Mouse (Mus musculus) midbrain, postnatal 0 days (tissue): ENCODE measurements around the gene Tmem231. TPM values are rescaled to one million over a fixed set of nuclear protein-coding genes. Genes with fewer than 3 reads are reported as not detected.

ENCODE experiments used
- ATAC-seq: fragments of 200-750 bp; cut with Nextera tagmentation; 2 replicates; pipeline ENCODE4 v1.8.0; 2017; ENCODE audit warnings: moderate number of reproducible peaks, mild to moderate bottlenecking, moderate TSS enrichment, moderate library complexity; ENCODE audit not compliant: low FRiP score
- DNase-seq: peaks from one replicate; pipeline ENCODE4 v3.0.0-alpha.2; 2015; ENCODE audit warnings: low spot score
- H3K27ac ChIP-seq: fragments of 300-500 bp; sonication (generic); 2 replicates; pipeline ENCODE4 v1.5.1; 2014; ENCODE audit warnings: low read depth, mild to moderate bottlenecking, low read length, mixed read lengths
- H3K27me3 ChIP-seq: fragments of 300-500 bp; sonication (generic); 2 replicates; pipeline ENCODE4 v1.6.1; 2014; ENCODE audit warnings: low read length, control low read depth, mixed read lengths; ENCODE audit not compliant: insufficient read depth
- H3K36me3 ChIP-seq: fragments of 300-500 bp; sonication (generic); 2 replicates; pipeline ENCODE4 v1.6.1; 2014; ENCODE audit warnings: low read length, control low read depth, mixed read lengths; ENCODE audit not compliant: insufficient read depth
- H3K4me1 ChIP-seq: fragments of 300-500 bp; sonication (generic); 2 replicates; pipeline ENCODE4 v1.6.1; 2014; ENCODE audit warnings: mild to moderate bottlenecking, control low read depth, antibody characterized with exemption, low read length, mixed read lengths; ENCODE audit not compliant: insufficient read depth
- H3K4me2 ChIP-seq: fragments of 300-500 bp; sonication (generic); 2 replicates; pipeline ENCODE4 v1.6.1; 2014; ENCODE audit warnings: low read depth, mild to moderate bottlenecking, low read length, mixed read lengths; ENCODE audit not compliant: poor library complexity, severe bottlenecking
- H3K4me3 ChIP-seq: fragments of 300-500 bp; sonication (generic); 2 replicates; pipeline ENCODE4 v1.5.1; 2014; ENCODE audit warnings: low read depth, mild to moderate bottlenecking, low read length, moderate library complexity
- H3K9ac ChIP-seq: fragments of 300-500 bp; sonication (generic); replicated peaks from 2 replicates; pipeline ENCODE4 v1.6.1; 2014; ENCODE audit warnings: mild to moderate bottlenecking, low read length, moderate library complexity, mixed read lengths; ENCODE audit not compliant: poor library complexity, severe bottlenecking
- H3K9me3 ChIP-seq: fragments of 300-500 bp; sonication (generic); 2 replicates; pipeline ENCODE4 v1.6.1; 2016; ENCODE audit warnings: low read length, control low read depth
- CTCF ChIP-seq: IDR thresholded peaks from 2 replicates; pipeline ENCODE4 v1.5.1; 2016; ENCODE audit warnings: antibody characterized with exemption, mild to moderate bottlenecking
- WGBS: fragments of 180-500 bp; shearing (Covaris S2); extraction: QIAGEN DNeasy Blood & Tissue Kit; methylation state at CpG from one replicate; pipeline ENCODE4 v1.1.7; 2014; 5-methylcytosine and 5-hydroxymethylcytosine counted together
- polyA plus RNA-seq: library from polyadenylated mRNA; unstranded; fragments of >200 nt; fragmentation: Nextera tagmentation; extraction: Ambion mirVana; gene quantifications from 2 replicates; pipeline ENCODE4 v1.2.1, GENCODE M21; 2015
- total RNA-seq: library from RNA; depleted of rRNA; stranded (reverse); fragments of >200 nt; gene quantifications from 2 replicates; pipeline ENCODE4 v1.2.3, GENCODE M21; 2014

Tmem231 gene
- total and polyA plus RNA-seq, 2 experiments from 2014 or later = 17.3 to 21.3 TPM

DNA sequence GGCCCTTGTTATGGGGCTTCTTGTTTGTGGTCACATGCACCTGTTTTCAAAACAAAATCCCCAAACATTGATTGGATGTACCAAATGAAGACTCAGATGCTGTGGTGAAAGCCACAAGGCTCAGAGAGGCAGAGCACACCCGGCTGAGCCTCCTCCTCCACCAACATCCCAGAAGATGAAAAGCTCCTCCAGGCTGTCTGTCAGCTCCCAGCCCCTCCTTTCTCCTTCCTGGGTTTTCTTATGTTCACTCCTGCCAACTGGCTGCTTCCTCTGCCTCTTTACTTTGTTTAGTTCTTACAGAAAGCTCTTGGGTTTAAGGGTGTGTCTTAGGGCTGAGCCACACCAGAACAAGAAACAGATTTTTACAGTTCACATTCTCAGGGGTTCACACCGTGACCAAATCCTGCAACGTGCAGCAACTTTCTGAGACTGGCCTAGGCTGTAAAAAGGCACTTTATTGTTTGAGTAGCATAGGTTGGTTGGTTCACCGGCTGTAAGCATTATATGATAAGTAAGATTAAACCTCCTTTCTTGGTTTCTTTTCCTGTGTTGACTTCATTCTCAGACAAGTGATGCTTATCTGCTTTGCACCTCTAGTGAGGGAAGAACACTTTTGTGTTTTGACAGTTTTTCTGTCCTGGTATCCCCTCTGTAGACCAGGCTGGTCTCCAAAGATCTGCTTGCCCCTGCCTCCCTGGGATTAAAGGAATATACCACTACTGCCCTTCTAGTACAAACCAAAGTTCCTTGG, 21.3 kb upstream of the Tmem231 start:
- H3K27me3 ChIP-seq = no peaks in the 10 kb centered on the region
- peaks cover 36% of the 10 kb centered on the region for H3K36me3 ChIP-seq
- H3K4me1 ChIP-seq = no peaks in the 10 kb centered on the region
- H3K27ac ChIP-seq = no peak overlapping the region
- H3K4me2 ChIP-seq = no peak overlapping the region
- H3K9me3 ChIP-seq = no peaks in the 10 kb centered on the region
- H3K4me3 ChIP-seq = no peak overlapping the region
- 89% methylated on average over 4 of the region's 4 CpGs for WGBS
- ATAC-seq (no peak), DNase-seq (no peak)
- H3K9ac ChIP-seq = no peak overlapping the region
- no peak for TF ChIP-seq CTCF

DNA sequence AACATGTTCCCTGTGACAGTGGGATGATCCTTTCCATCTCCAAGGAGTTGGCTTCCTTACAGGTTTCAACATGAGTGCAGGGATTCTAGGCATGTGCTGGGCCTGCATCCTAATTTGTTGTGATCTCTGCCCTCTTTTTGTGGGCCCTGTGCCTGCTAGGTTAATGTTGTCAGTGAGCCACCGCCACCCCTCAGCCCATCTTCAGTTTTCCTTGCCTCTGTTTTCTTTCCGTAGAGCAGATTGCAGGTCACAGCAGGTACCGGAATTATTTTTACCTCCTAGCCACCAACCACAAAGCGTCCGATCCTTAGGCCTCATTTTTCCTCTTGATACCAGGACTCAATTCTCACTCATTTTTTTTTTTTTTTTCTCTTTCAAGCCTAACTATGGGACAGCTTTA, 18.3 kb upstream of the Tmem231 start:
- H3K4me3 ChIP-seq = no peak overlapping the region
- no peaks in the 10 kb centered on the region for H3K9me3 ChIP-seq
- WGBS = 93% methylated on average over 5 of the region's 5 CpGs
- TF ChIP-seq CTCF = no peak
- DNase-seq (no peak), ATAC-seq (no peak)
- no peak overlapping the region for H3K27ac ChIP-seq
- H3K27me3 ChIP-seq = no peaks in the 10 kb centered on the region
- H3K9ac ChIP-seq = no peak overlapping the region
- H3K36me3 ChIP-seq = peaks cover 41% of the 10 kb centered on the region
- H3K4me1 ChIP-seq = no peaks in the 10 kb centered on the region
- no peak overlapping the region for H3K4me2 ChIP-seq

DNA sequence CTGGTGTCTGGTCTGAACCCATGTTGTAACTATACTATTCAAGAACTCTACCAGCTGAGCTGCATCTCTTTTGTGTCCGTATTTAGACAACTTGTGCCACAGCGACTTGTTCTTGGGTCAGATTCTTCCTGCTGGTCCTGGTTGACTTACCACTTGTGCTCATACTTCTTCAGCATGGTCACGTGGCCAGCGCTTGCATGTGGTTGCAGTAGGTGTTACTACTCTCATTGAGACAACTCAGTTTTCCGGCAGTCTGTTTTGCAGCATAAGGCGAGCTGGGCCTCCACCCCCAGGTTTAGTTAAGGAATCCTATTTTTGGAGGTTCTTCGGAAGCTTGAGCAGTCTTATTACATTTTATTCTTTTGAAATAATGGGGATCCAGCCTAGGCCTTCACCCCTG, 17.6 kb upstream of the Tmem231 start:
- H3K9ac ChIP-seq = no peak overlapping the region
- no peak overlapping the region for H3K27ac ChIP-seq
- no peaks in the 10 kb centered on the region for H3K27me3 ChIP-seq
- no peak for TF ChIP-seq CTCF
- no peak overlapping the region for H3K4me3 ChIP-seq
- no peak overlapping the region for H3K4me2 ChIP-seq
- H3K4me1 ChIP-seq = no peaks in the 10 kb centered on the region
- 97% methylated on average over 7 of the region's 7 CpGs for whole genome bisulfite sequencing
- H3K36me3 ChIP-seq = peaks cover 38% of the 10 kb centered on the region
- DNase-seq (no peak), ATAC-seq (no peak)
- H3K9me3 ChIP-seq = no peaks in the 10 kb centered on the region

DNA sequence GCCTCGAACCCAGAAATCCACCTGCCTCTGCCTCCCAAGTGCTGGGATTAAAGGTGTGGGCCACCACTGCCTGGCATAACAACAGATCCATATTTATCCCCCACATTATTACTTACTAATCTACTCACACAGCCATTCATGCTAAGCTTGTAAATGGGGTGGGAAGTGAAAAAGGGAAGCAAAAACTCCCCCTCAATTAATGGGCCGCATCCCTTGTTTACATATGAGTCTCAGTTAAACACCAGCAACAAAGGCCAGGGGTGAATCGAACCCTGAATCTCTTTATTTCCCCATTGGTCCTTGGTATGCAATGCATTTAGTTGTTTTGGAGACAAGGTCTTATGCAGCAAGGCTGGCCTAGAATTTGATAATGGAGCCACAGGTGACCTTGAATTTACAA, 17.2 kb upstream of the Tmem231 start:
- H3K36me3 ChIP-seq = peaks cover 42% of the 10 kb centered on the region

DNA sequence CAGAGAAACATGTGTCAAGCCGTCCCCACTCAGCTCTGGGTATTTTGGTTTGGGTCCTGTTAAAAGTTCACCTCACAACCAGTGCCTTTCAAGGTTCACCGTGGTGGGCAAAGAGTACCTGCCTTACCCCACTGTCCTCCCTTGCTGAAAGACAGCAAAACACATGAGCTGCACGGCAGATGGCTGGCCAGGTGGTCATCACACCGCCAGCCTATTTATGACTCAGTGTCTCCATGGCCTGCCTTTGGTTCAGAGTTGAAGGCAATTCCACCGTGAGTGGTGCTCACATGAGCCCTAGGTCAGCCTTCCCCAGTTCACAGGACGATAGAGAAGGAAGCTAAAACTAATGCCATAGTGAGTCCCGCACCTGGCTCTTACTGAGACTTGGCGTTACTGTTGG, 14.3 kb upstream of the Tmem231 start:
- TF ChIP-seq CTCF = no peak
- H3K9ac ChIP-seq = no peak overlapping the region
- no peaks in the 10 kb centered on the region for H3K9me3 ChIP-seq
- ATAC-seq (no peak), DNase-seq (no peak)
- H3K27ac ChIP-seq = no peak overlapping the region
- 94% methylated on average over 8 of the region's 8 CpGs for WGBS
- no peak overlapping the region for H3K4me3 ChIP-seq
- peaks cover 41% of the 10 kb centered on the region for H3K36me3 ChIP-seq
- no peaks in the 10 kb centered on the region for H3K27me3 ChIP-seq
- H3K4me1 ChIP-seq = no peaks in the 10 kb centered on the region
- no peak overlapping the region for H3K4me2 ChIP-seq

More for the DNA sequence above, 17.2 kb upstream of the Tmem231 start:
- Histone ChIP-seq H3K9me3 (no peaks in the 10 kb centered on the region), H3K4me3 (no peak overlapping the region), H3K9ac (no peak overlapping the region), H3K27ac (no peak overlapping the region), H3K4me2 (no peak overlapping the region), H3K27me3 (no peaks in the 10 kb centered on the region), H3K4me1 (no peaks in the 10 kb centered on the region)
- no peak for ATAC-seq
- no peak for DNase-seq
- TF ChIP-seq CTCF = no peak
- 92% methylated on average over 3 of the region's 3 CpGs for WGBS

DNA sequence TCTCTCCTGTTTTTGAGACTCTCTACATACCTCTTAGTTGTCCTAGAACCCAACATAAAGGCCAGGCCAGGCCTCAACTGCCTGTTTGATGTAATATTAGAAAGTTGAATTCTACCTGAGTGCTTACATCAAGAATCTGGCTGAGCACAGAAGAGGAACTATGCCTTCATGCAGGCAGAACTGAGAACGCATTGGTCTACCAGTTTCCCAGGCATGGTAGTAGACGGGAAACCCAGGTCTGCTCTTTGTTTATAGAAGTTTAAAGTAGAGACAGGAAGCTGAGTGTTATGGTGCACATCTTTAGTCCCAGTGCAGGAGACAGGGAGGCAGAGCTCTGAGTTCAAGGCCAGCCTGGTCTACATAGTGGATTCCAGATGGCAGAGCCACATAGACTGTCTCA, 13.5 kb upstream of the Tmem231 start:
- no peak overlapping the region for H3K4me3 ChIP-seq
- WGBS = 90% methylated on average over 2 of the region's 2 CpGs
- H3K4me1 ChIP-seq = no peaks in the 10 kb centered on the region
- H3K27ac ChIP-seq = no peak overlapping the region
- no peak overlapping the region for H3K4me2 ChIP-seq
- H3K36me3 ChIP-seq = peaks cover 40% of the 10 kb centered on the region
- no peak for TF ChIP-seq CTCF
- DNase-seq (no peak), ATAC-seq (no peak)
- no peaks in the 10 kb centered on the region for H3K27me3 ChIP-seq
- H3K9me3 ChIP-seq = no peaks in the 10 kb centered on the region
- H3K9ac ChIP-seq = no peak overlapping the region
